Mouse (Mus musculus) G1E (cell line): ENCODE results near the gene Olfr541.

Experiments
- CTCF ChIP-seq: IDR thresholded peaks from 2 replicates; pipeline ENCODE4 v1.5.1; 2012; ENCODE audit warnings: low read depth, low read length, inconsistent platforms, mixed read lengths
- GATA1 ChIP-seq: IDR thresholded peaks from 2 replicates; pipeline ENCODE4 v1.6.1; 2012; ENCODE audit warnings: borderline replicate concordance, low read length, inconsistent platforms, mixed read lengths
- GATA2 ChIP-seq: IDR thresholded peaks from 2 replicates; pipeline ENCODE4 v1.6.1; 2012; ENCODE audit warnings: low read depth, low read length, inconsistent platforms, borderline replicate concordance
- POLR2AphosphoS5 ChIP-seq: IDR thresholded peaks from 2 replicates; pipeline ENCODE4 v1.6.1; 2012; ENCODE audit warnings: low read depth, low read length, inconsistent platforms; ENCODE audit not compliant: insufficient replicate concordance
- TAL1 ChIP-seq: conservative IDR thresholded peaks from 2 replicates; pipeline ENCODE4 v1.6.1; 2012; ENCODE audit warnings: low read depth, low read length, inconsistent platforms, mixed read lengths

DNA sequence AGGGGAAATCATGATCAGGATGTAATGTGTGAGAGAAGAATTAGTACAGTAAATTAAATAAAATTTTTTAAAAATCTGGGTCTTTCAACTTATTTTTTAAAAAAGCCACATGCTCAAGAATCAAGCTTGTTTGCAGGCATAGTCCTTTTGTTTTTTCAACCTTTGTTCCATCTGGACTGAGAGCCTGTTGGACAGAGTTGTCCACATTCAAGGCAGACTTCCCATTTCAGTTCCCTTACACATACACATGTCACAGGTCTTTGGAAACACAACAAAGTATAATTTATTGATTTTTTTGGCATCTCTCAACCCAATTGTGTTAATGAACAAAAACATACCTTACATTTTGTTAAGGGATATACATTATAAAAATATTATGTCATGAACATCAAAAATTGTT is 57.5 kb downstream of the Olfr541 start:
- TF ChIP-seq CTCF (no peak), POLR2AphosphoS5 (no peak), GATA1 (no peak), TAL1 (no peak), GATA2 (no peak)
